Mouse (Mus musculus): ENCODE measurements around the gene Tecpr1. TPM values are rescaled to one million over a fixed set of nuclear protein-coding genes. Genes with fewer than 3 reads are reported as not detected.

Gene Tecpr1
- total and polyA plus RNA-seq, 2 experiments from 2014 or later = 13.5 to 28.3 TPM

DNA sequence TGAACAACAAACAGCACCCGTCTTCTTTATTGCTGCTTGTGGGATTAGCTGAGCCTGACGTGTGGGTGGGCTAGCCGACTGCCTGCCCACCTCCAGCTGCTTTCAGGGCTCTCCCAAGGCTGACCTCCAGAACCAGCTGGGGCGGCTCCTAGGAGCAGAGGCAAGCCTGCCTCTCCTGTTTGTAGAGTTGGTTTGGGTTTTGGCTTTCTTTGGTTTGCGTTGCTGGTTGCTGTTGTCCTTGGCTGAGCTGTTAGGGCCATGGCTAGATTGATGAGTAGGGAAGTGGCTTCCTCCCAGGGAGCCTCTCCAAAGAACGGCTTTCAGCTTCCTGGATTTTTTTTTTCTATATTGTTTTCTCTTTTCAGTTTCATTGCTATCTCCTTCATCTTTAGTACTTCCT is 45.2 kb downstream of the Tecpr1 start:
- 71% methylated on average over 6 of the region's 6 CpGs for WGBS
- no peak overlapping the region for H3K9ac ChIP-seq (replicated peaks; ENCODE audit: low read depth, low read length)
- H3K9me3 ChIP-seq (replicated peaks; ENCODE audit: control insufficient read depth, low read length) = no peaks in the 10 kb centered on the region
- TF ChIP-seq EP300 (IDR thresholded peaks at IDR 0.05; ENCODE audit: low read depth) (no peak), CTCF (IDR thresholded peaks at IDR 0.05; ENCODE audit: low read depth) (no peak)
- H3K27ac ChIP-seq (ENCODE audit: low read depth) = no peak overlapping the region
- H3K4me2 ChIP-seq (ENCODE audit: low read depth, low read length) = no peak overlapping the region
- no peak for ATAC-seq (ENCODE audit: insufficient read depth, low read depth)
- no peak for DNase-seq (ENCODE audit: low spot score)
- peaks cover 9% of the 10 kb centered on the region for H3K4me1 ChIP-seq (ENCODE audit: control insufficient read depth, insufficient read depth)
- no peaks in the 10 kb centered on the region for H3K27me3 ChIP-seq (ENCODE audit: control insufficient read depth, insufficient read depth, low read length)
- H3K36me3 ChIP-seq (replicated peaks; ENCODE audit: control insufficient read depth, insufficient read depth, low read length) = peaks cover 36% of the 10 kb centered on the region
- H3K4me3 ChIP-seq (ENCODE audit: low read depth, low read length) = no peak overlapping the region

DNA sequence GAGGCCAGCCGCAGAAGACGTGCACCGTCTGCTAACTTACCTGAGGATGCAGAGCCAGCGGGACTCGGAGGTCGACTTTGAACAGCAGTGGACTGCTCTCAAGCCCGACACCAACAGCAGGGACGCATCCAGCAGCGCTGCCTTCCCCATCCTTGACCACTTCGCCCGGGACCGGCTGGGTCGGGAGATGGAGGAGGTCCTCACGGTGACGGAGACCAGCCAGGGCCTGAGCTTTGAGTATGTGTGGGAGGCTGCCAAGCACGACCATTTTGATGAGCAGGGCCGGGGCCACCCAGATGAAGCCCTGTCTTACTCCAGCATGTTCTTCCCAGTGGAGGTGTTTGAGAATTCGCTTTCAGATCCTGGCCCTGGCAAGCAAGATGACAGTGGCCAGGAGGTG is 49.8 kb downstream of the Tecpr1 start:
- no peak overlapping the region for H3K27ac ChIP-seq (ENCODE audit: low read depth)
- H3K27me3 ChIP-seq (ENCODE audit: control insufficient read depth, insufficient read depth, low read length) = no peaks in the 10 kb centered on the region
- no peaks in the 10 kb centered on the region for H3K4me1 ChIP-seq (ENCODE audit: control insufficient read depth, insufficient read depth)
- WGBS = 90% methylated on average over 18 of the region's 18 CpGs
- ATAC-seq (ENCODE audit: insufficient read depth, low read depth) (no peak), DNase-seq (ENCODE audit: low spot score) (no peak)
- H3K9ac ChIP-seq (replicated peaks; ENCODE audit: low read depth, low read length) = no peak overlapping the region
- H3K4me3 ChIP-seq (ENCODE audit: low read depth, low read length) = no peak overlapping the region
- no peak overlapping the region for H3K4me2 ChIP-seq (ENCODE audit: low read depth, low read length)
- TF ChIP-seq EP300 (IDR thresholded peaks at IDR 0.05; ENCODE audit: low read depth) (no peak), CTCF (IDR thresholded peaks at IDR 0.05; ENCODE audit: low read depth) (no peak)
- peaks cover 77% of the 10 kb centered on the region for H3K36me3 ChIP-seq (replicated peaks; ENCODE audit: control insufficient read depth, insufficient read depth, low read length)
- no peaks in the 10 kb centered on the region for H3K9me3 ChIP-seq (replicated peaks; ENCODE audit: control insufficient read depth, low read length)

DNA sequence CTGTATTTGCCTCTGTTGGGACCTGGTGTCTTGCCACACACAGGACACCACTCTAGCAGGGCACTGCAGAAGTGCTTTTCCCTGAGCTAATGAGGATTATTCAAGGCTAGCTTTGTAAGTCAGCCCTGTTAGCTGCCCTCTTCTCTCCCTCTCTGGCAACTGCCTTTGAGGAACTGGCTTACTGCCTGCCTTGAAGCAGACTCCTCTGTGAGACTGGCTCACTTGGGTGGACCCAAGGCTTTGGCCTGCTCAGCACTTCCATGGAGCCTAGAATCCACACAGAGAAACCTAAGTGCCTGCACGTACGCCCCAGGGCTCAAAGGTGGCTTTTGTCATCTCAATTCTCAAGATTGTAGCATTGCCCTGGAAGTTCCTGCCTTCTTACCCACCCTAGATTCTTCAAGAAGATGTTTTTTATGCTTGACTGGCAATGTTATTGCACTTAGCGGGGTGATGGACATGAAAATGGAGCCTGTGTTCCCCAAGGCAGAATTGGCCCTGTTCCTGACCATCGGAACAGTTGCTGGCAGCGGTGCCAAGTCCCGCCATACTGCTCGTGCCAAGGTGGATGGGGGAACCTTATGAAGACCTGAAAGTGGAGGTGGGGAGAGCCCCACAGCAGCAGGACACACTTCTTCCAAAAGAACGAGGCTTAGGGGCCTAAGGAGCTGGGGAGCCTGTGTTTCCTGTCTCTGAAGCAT is 54.0 kb downstream of the Tecpr1 start:
- Histone ChIP-seq H3K4me2 (ENCODE audit: low read depth, low read length) (no peak overlapping the region), H3K9me3 (replicated peaks; ENCODE audit: control insufficient read depth, low read length) (no peaks in the 10 kb centered on the region), H3K4me1 (ENCODE audit: control insufficient read depth, insufficient read depth) (no peaks in the 10 kb centered on the region), H3K27ac (ENCODE audit: low read depth) (no peak overlapping the region), H3K4me3 (ENCODE audit: low read depth, low read length) (no peak overlapping the region), H3K36me3 (replicated peaks; ENCODE audit: control insufficient read depth, insufficient read depth, low read length) (peaks cover 69% of the 10 kb centered on the region), H3K27me3 (ENCODE audit: control insufficient read depth, insufficient read depth, low read length) (no peaks in the 10 kb centered on the region), H3K9ac (replicated peaks; ENCODE audit: low read depth, low read length) (no peak overlapping the region)
- no peak for ATAC-seq (ENCODE audit: insufficient read depth, low read depth)
- TF ChIP-seq EP300 (IDR thresholded peaks at IDR 0.05; ENCODE audit: low read depth) (no peak), CTCF (IDR thresholded peaks at IDR 0.05; ENCODE audit: low read depth) (no peak)
- no peak for DNase-seq (ENCODE audit: low spot score)
- 91% methylated on average over 8 of the region's 8 CpGs for WGBS

DNA sequence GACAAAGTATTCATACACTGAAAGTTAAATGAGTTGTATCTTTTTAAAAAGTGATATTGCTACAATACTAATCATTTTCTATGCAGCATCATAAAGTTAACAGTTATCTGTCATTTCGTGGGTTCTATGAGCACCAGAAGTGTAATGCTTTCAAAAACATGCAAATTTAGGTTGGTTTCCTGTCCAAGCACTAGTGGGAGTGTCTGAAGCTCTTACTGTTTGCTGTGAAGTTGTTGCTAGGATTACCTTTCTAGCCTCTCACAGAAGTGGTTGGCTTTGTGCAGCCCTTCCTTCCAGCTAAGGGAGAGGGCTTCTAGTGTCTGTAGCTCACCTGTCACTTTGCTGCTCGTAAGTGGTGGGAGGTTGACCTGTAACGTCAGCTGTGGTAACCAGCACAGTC is 57.7 kb downstream of the Tecpr1 start:
- H3K9ac ChIP-seq (replicated peaks; ENCODE audit: low read depth, low read length) = no peak overlapping the region
- 63% methylated on average over 3 of the region's 3 CpGs for WGBS
- TF ChIP-seq CTCF (IDR thresholded peaks at IDR 0.05; ENCODE audit: low read depth) = no peak
- TF ChIP-seq EP300 (IDR thresholded peaks at IDR 0.05; ENCODE audit: low read depth) = no peak
- H3K4me1 ChIP-seq (ENCODE audit: control insufficient read depth, insufficient read depth) = no peaks in the 10 kb centered on the region
- H3K4me3 ChIP-seq (ENCODE audit: low read depth, low read length) = no peak overlapping the region
- H3K4me2 ChIP-seq (ENCODE audit: low read depth, low read length) = no peak overlapping the region
- no peak for ATAC-seq (ENCODE audit: insufficient read depth, low read depth)
- no peak for DNase-seq (ENCODE audit: low spot score)
- no peak overlapping the region for H3K27ac ChIP-seq (ENCODE audit: low read depth)
- no peaks in the 10 kb centered on the region for H3K27me3 ChIP-seq (ENCODE audit: control insufficient read depth, insufficient read depth, low read length)
- peaks cover 43% of the 10 kb centered on the region for H3K36me3 ChIP-seq (replicated peaks; ENCODE audit: control insufficient read depth, insufficient read depth, low read length)
- H3K9me3 ChIP-seq (replicated peaks; ENCODE audit: control insufficient read depth, low read length) = no peaks in the 10 kb centered on the region

DNA sequence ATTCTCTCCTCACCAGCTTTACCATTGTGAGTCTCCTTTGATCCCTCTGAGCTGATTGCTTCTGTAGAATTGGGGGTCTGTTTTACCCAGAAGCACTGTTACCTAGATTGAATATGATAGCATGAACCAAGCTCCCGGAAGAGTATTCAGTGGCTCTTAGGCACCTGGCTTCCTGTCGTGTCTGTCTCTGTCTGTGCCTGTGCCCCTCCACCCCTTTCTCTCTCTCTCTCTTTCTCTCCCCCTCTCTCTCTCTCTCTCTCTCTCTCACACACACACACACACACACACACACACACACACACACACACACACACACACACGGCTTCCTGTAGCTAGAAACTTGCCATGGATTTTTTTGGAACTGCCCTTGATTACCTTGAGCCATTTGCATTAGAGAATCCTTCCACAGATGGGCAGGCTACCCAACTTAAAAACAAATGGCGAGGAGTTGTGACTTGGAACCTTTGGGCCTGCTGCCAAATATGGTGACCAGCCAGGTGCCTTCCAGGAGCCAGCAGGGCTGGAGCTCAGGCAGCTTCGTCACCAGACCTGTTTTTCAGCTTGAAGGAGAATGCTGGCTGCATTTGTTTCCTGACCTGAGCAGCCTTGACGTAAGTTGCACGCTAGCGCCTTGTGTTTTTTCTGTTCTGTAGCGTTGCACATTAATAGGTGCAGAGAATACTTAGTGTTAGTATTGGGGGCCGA is 60.5 kb downstream of the Tecpr1 start:
- no peak overlapping the region for H3K9ac ChIP-seq (replicated peaks; ENCODE audit: low read depth, low read length)
- H3K9me3 ChIP-seq (replicated peaks; ENCODE audit: control insufficient read depth, low read length) = no peaks in the 10 kb centered on the region
- H3K36me3 ChIP-seq (replicated peaks; ENCODE audit: control insufficient read depth, insufficient read depth, low read length) = peaks cover 35% of the 10 kb centered on the region
- no peaks in the 10 kb centered on the region for H3K4me1 ChIP-seq (ENCODE audit: control insufficient read depth, insufficient read depth)
- no peak for TF ChIP-seq CTCF (IDR thresholded peaks at IDR 0.05; ENCODE audit: low read depth)
- no peak for TF ChIP-seq EP300 (IDR thresholded peaks at IDR 0.05; ENCODE audit: low read depth)
- no peak overlapping the region for H3K4me2 ChIP-seq (ENCODE audit: low read depth, low read length)
- H3K27ac ChIP-seq (ENCODE audit: low read depth) = no peak overlapping the region
- H3K27me3 ChIP-seq (ENCODE audit: control insufficient read depth, insufficient read depth, low read length) = no peaks in the 10 kb centered on the region
- DNase-seq (ENCODE audit: low spot score) = no peak
- WGBS = 71% methylated on average over 10 of the region's 10 CpGs
- no peak for ATAC-seq (ENCODE audit: insufficient read depth, low read depth)
- H3K4me3 ChIP-seq (ENCODE audit: low read depth, low read length) = no peak overlapping the region
